13 mouse cellular contexts compared by ENCODE assay signal in genomic region chr13:20514721-20515120, GRCm38 (mm10).
"Had no signal": no experiment of that assay in that cellular context is flagged by ENCODE, and none has a peak within 500 bp of the region (broad histone marks: within the 10 kb centered on the region; RNA-seq: fewer than 3 reads in every experiment).

No protein-coding gene starts in this region.

- ATAC-seq: liver, embryonic 12.5 days; midbrain, embryonic 16.5 days had no signal

- DNase-seq: lung, adult 18-20 months; lung, postnatal 14 days; midbrain, embryonic 14.5 days; retina, postnatal 1 day; right cerebral cortex, adult 18-20 months; right cerebral cortex, postnatal 25 days; right cerebral cortex, postnatal 4 days; spleen, adult 18-20 months; thymus, adult 18-20 months; thymus, postnatal 14 days; thymus, postnatal 36 days had no signal
